Mouse (Mus musculus) myocyte (in vitro differentiated cells): Measurements from ENCODE around the gene Prkcb. TPM values are rescaled to one million over a fixed set of nuclear protein-coding genes. Genes with fewer than 3 reads are reported as not detected.
A peak's percentile ranks its signal among the peaks of the same experiment; 100 is the strongest.

Experiments
- H3K27me3 ChIP-seq: one replicate; pipeline ENCODE4 v1.6.1; 2011; ENCODE audit not compliant: control insufficient read depth, insufficient read depth, insufficient read length
- H3K36me3 ChIP-seq: one replicate; pipeline ENCODE4 v1.6.1; 2011; ENCODE audit not compliant: control insufficient read depth, insufficient read depth
- H3K4me2 ChIP-seq: one replicate; pipeline ENCODE4 v1.6.1; 2011; ENCODE audit warnings: low read depth, control low read depth
- H3K4me3 ChIP-seq: one replicate; pipeline ENCODE4 v1.5.1; 2011; ENCODE audit warnings: mild to moderate bottlenecking, control low read depth, moderate library complexity
- H3K79me2 ChIP-seq: one replicate; pipeline ENCODE4 v1.6.1; 2011; ENCODE audit not compliant: control insufficient read depth, insufficient read depth
- H3ac ChIP-seq: one replicate; pipeline ENCODE4 v1.6.1; 2011; ENCODE audit not compliant: control insufficient read depth, insufficient read length
- CEBPB ChIP-seq: IDR thresholded peaks from 2 replicates; pipeline ENCODE4 v1.6.1; 2011; ENCODE audit warnings: mild to moderate bottlenecking, moderate library complexity; ENCODE audit not compliant: poor library complexity, insufficient read depth, severe bottlenecking
- E2F4 ChIP-seq: IDR thresholded peaks from one replicate; pipeline ENCODE4 v1.6.1; 2011; ENCODE audit warnings: mild to moderate bottlenecking, control low read depth, moderate library complexity; ENCODE audit not compliant: insufficient read depth
- MAX ChIP-seq: IDR thresholded peaks from one replicate; pipeline ENCODE4 v1.6.1; 2011; ENCODE audit warnings: low read depth, mild to moderate bottlenecking, control low read depth
- MYOD1 ChIP-seq, 3 experiments: IDR thresholded peaks; one replicate each; pipeline ENCODE4 v1.6.1; 2011; ENCODE audit warnings: control low read depth in 2 of 3, low read depth in 2 of 3, mild to moderate bottlenecking in 2 of 3, moderate library complexity in 1 of 3; ENCODE audit not compliant: insufficient read length in 2 of 3, control insufficient read depth in 1 of 3
- MYOG ChIP-seq, 3 experiments: IDR thresholded peaks; one replicate each; pipeline ENCODE4 v1.6.1; 2011; ENCODE audit warnings: control low read depth in 2 of 3, low read depth in 2 of 3, mild to moderate bottlenecking in 2 of 3; ENCODE audit not compliant: insufficient read length in 2 of 3, control insufficient read depth in 1 of 3, insufficient read depth in 1 of 3
- POLR2A ChIP-seq: IDR thresholded peaks from one replicate; pipeline ENCODE4 v1.6.1; 2011; ENCODE audit warnings: low read depth, mild to moderate bottlenecking, control low read depth, moderate library complexity; ENCODE audit not compliant: insufficient read length
- POLR2AphosphoS2 ChIP-seq: IDR thresholded peaks from one replicate; pipeline ENCODE4 v1.6.1; 2011; ENCODE audit warnings: low read depth, control low read depth; ENCODE audit not compliant: insufficient read length
- REST ChIP-seq: IDR thresholded peaks from one replicate; pipeline ENCODE4 v1.6.1; 2011; ENCODE audit warnings: mild to moderate bottlenecking, control low read depth, moderate library complexity; ENCODE audit not compliant: insufficient read depth, insufficient read length
- SRF ChIP-seq: IDR thresholded peaks from one replicate; pipeline ENCODE4 v1.6.1; 2011; ENCODE audit warnings: low read depth; ENCODE audit not compliant: control insufficient read depth, insufficient read length
- TCF12 ChIP-seq: IDR thresholded peaks from one replicate; pipeline ENCODE4 v1.6.1; 2011; ENCODE audit warnings: mild to moderate bottlenecking, control low read depth; ENCODE audit not compliant: poor library complexity, insufficient read depth, severe bottlenecking
- TCF3 ChIP-seq: IDR thresholded peaks from one replicate; pipeline ENCODE4 v1.6.1; 2011; ENCODE audit warnings: low read depth, control low read depth; ENCODE audit not compliant: insufficient read length
- USF1 ChIP-seq: IDR thresholded peaks from one replicate; pipeline ENCODE4 v1.6.1; 2011; ENCODE audit warnings: low read depth, mild to moderate bottlenecking, control low read depth, moderate library complexity
- polyA plus RNA-seq: library from polyadenylated mRNA; unstranded; fragments of >200 nt; fragmentation: generic; extraction: Trizol; gene quantifications from one replicate; pipeline ENCODE4 v1.2.1, GENCODE M21; 2012; ENCODE audit warnings: missing spikeins

Gene Prkcb
- polyA plus RNA-seq, 1 experiment = 2.2 TPM

- no peak overlapping the region for H3ac ChIP-seq
- H3K79me2 ChIP-seq = no peaks in the 10 kb centered on the region
- H3K4me3 ChIP-seq = no peak overlapping the region
- no peak overlapping the region for H3K4me2 ChIP-seq
- TF ChIP-seq POLR2A = no peak
- TF ChIP-seq MAX = no peak
- TF ChIP-seq MYOD1 (IDR thresholded peaks at IDR 0.05; ENCODE audit: control insufficient read depth in 1 of 3, insufficient read length in 2 of 3, low read depth in 2 of 3) = no peak
- no peak for TF ChIP-seq MYOG (IDR thresholded peaks at IDR 0.05; ENCODE audit: control insufficient read depth in 1 of 3, insufficient read depth in 1 of 3, insufficient read length in 2 of 3, low read depth in 2 of 3)
- TF ChIP-seq SRF = no peak
- TF ChIP-seq POLR2AphosphoS2 = no peak
- no peaks in the 10 kb centered on the region for H3K36me3 ChIP-seq
- no peaks in the 10 kb centered on the region for H3K27me3 ChIP-seq
Observed at GRCm38 (mm10) chr7:122367303-122368007, 78.9 kb downstream of the Prkcb start.

DNA sequence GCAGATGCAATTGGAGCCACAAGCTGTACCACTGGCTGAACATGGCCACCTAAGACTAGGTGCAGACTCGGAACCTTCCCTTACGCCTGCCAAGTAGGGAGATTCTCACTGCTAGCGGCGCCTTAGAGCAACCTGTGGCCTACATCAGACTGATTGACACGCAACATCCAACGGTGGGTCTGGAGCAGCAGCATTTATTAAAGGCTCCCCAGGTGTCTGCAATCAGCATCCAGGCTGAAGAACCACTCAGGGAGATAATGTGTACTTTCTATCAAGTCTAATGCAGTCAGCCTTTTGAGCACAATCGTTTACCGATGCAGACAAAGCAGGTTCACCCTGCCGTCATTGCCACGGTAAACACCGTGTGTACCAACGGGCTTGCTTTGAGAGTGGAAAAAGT lies 81.9 kb downstream of the Prkcb start:
- no peak overlapping the region for H3ac ChIP-seq
- no peak overlapping the region for H3K4me3 ChIP-seq
- TF ChIP-seq TCF3 (no peak), E2F4 (no peak), MYOD1 (IDR thresholded peaks at IDR 0.05; ENCODE audit: control insufficient read depth in 1 of 3, insufficient read length in 2 of 3, low read depth in 2 of 3) (no peak), CEBPB (no peak), POLR2AphosphoS2 (no peak), USF1 (no peak), SRF (no peak), REST (no peak), MAX (no peak), POLR2A (no peak), TCF12 (no peak), MYOG (IDR thresholded peaks at IDR 0.05; ENCODE audit: control insufficient read depth in 1 of 3, insufficient read depth in 1 of 3, insufficient read length in 2 of 3, low read depth in 2 of 3) (no peak)
- H3K79me2 ChIP-seq = no peaks in the 10 kb centered on the region
- H3K4me2 ChIP-seq = no peak overlapping the region
- H3K27me3 ChIP-seq = no peaks in the 10 kb centered on the region
- H3K36me3 ChIP-seq = no peaks in the 10 kb centered on the region

- Histone ChIP-seq H3ac (no peak overlapping the region), H3K4me2 (peak overlapping the region; percentile 18), H3K4me3 (no peak overlapping the region), H3K36me3 (no peaks in the 10 kb centered on the region), H3K79me2 (no peaks in the 10 kb centered on the region), H3K27me3 (no peaks in the 10 kb centered on the region)
- TF ChIP-seq CEBPB = peak; percentile 74
- no peak for TF ChIP-seq MYOG (IDR thresholded peaks at IDR 0.05; ENCODE audit: control insufficient read depth in 1 of 3, insufficient read depth in 1 of 3, insufficient read length in 2 of 3, low read depth in 2 of 3)
- TF ChIP-seq POLR2AphosphoS2 = no peak
- TF ChIP-seq E2F4 = no peak
- TF ChIP-seq USF1 = no peak
Observed at GRCm38 (mm10) chr7:122371947-122372346, 83.4 kb downstream of the Prkcb start.

DNA sequence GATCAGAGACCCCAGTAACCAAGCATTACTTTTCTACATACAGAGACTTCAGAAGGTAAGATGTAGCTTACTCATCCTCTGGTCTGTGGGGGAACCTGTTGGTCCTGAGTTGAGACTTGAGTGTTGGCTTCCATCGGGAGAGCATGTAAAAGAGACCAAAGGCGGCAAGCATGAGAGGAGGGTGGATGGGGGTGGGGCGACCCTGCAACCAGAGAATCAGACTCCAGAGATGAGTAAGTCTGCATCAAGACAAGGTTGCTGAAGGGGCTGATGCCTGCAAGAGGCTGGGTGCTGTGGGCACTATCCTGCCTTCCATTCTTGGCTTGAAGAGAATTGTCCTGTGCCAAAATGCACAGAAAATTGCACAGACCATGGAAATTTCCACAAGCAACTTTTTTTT lies 83.8 kb downstream of the Prkcb start:
- H3K36me3 ChIP-seq = no peaks in the 10 kb centered on the region
- no peak for TF ChIP-seq E2F4
- TF ChIP-seq USF1 = no peak
- no peak for TF ChIP-seq TCF12
- TF ChIP-seq POLR2AphosphoS2 = no peak
- no peak for TF ChIP-seq CEBPB
- TF ChIP-seq POLR2A = no peak
- TF ChIP-seq MAX = no peak
- TF ChIP-seq MYOG (IDR thresholded peaks at IDR 0.05; ENCODE audit: control insufficient read depth in 1 of 3, insufficient read depth in 1 of 3, insufficient read length in 2 of 3, low read depth in 2 of 3) = no peak
- no peak for TF ChIP-seq TCF3
- no peak for TF ChIP-seq REST
- TF ChIP-seq SRF = no peak
- TF ChIP-seq MYOD1 (IDR thresholded peaks at IDR 0.05; ENCODE audit: control insufficient read depth in 1 of 3, insufficient read length in 2 of 3, low read depth in 2 of 3) = no peak
- no peak overlapping the region for H3K4me3 ChIP-seq

GRCm38 (mm10) chr7:122376845-122377244 lies 88.3 kb downstream of the Prkcb start:
- H3K4me3 ChIP-seq = no peak overlapping the region
- H3K4me2 ChIP-seq = no peak overlapping the region
- H3K27me3 ChIP-seq = no peaks in the 10 kb centered on the region
- no peaks in the 10 kb centered on the region for H3K36me3 ChIP-seq
- H3ac ChIP-seq = no peak overlapping the region
- H3K79me2 ChIP-seq = no peaks in the 10 kb centered on the region
- TF ChIP-seq USF1 = no peak
- no peak for TF ChIP-seq POLR2A
- no peak for TF ChIP-seq E2F4
- no peak for TF ChIP-seq REST
- TF ChIP-seq MYOG (IDR thresholded peaks at IDR 0.05; ENCODE audit: control insufficient read depth in 1 of 3, insufficient read depth in 1 of 3, insufficient read length in 2 of 3, low read depth in 2 of 3) = no peak
- no peak for TF ChIP-seq MYOD1 (IDR thresholded peaks at IDR 0.05; ENCODE audit: control insufficient read depth in 1 of 3, insufficient read length in 2 of 3, low read depth in 2 of 3)
- no peak for TF ChIP-seq SRF
- no peak for TF ChIP-seq POLR2AphosphoS2
- TF ChIP-seq MAX = no peak
- TF ChIP-seq CEBPB = no peak
- no peak for TF ChIP-seq TCF3

More for the DNA sequence above, 83.8 kb downstream of the Prkcb start:
- H3K27me3 ChIP-seq = no peaks in the 10 kb centered on the region
- peak overlapping the region; percentile 18 for H3K4me2 ChIP-seq
- no peaks in the 10 kb centered on the region for H3K79me2 ChIP-seq
- H3ac ChIP-seq = no peak overlapping the region
